Mouse (Mus musculus): ENCODE measurements around the gene Ankrd13d. TPM values are rescaled to one million over a fixed set of nuclear protein-coding genes. Genes with fewer than 3 reads are reported as not detected.

Gene Ankrd13d
- 16.3 and 23.9 TPM in 2 replicates for polyA plus RNA-seq (2014; fragmentation: Nextera tagmentation; extraction: Ambion mirVana)

GRCm38 (mm10) chr19:4282898-4283553, at the start of gene Ankrd13d:
Gene Ankrd13d, minus strand, starts transcription at chr19:4283137.
- H3K9ac ChIP-seq (ENCODE audit: low read length) = peak within 1 kb of the TSS; percentile 73
- no peaks in the 10 kb centered on the region for H3K9me3 ChIP-seq (replicated peaks; ENCODE audit: control insufficient read depth, low read length)
- peak; percentile 95 for ATAC-seq
- 1% methylated on average over 40 of the region's 50 CpGs for WGBS
- DNase-seq (ENCODE audit: low spot score) = peak; percentile 90
- H3K27me3 ChIP-seq (replicated peaks; ENCODE audit: control insufficient read depth, insufficient read depth, low read length) = no peaks in the 10 kb centered on the region
- peak within 1 kb of the TSS; percentile 27; the same call in 1 of the 2 replicates for H3K27ac ChIP-seq (ENCODE audit: low read depth, low read length)
- H3K4me2 ChIP-seq (ENCODE audit: low read length) = peak within 1 kb of the TSS; percentile 73
- H3K4me1 ChIP-seq (ENCODE audit: control insufficient read depth, insufficient read depth, low read length) = 0 out of 2 replicates have a peak, but pooled peaks cover 2% of the 10 kb centered on the region
- H3K36me3 ChIP-seq (ENCODE audit: control insufficient read depth, insufficient read depth, low read length) = peaks cover 27% of the 10 kb centered on the region
- H3K4me3 ChIP-seq (ENCODE audit: low read depth, low read length) = peak within 1 kb of the TSS; percentile 53

GRCm38 (mm10) chr19:4332653-4333052, 49.7 kb upstream of the Ankrd13d start:
- H3K36me3 ChIP-seq (ENCODE audit: control insufficient read depth, insufficient read depth, low read length) = peaks cover 34% of the 10 kb centered on the region
- peak overlapping the region; percentile 90; the same call in 1 of the 2 replicates for H3K27ac ChIP-seq (ENCODE audit: low read depth, low read length)
- H3K4me1 ChIP-seq (ENCODE audit: control insufficient read depth, insufficient read depth, low read length) = peaks cover 10% of the 10 kb centered on the region
- DNase-seq (ENCODE audit: low spot score) (peak; percentile 55), ATAC-seq (no peak)
- H3K9ac ChIP-seq (ENCODE audit: low read length) = peak overlapping the region; percentile 65
- 0% methylated on average over 4 of the region's 4 CpGs for WGBS
- H3K27me3 ChIP-seq (replicated peaks; ENCODE audit: control insufficient read depth, insufficient read depth, low read length) = no peaks in the 10 kb centered on the region
- peak overlapping the region; percentile 72 for H3K4me2 ChIP-seq (ENCODE audit: low read length)
- H3K4me3 ChIP-seq (ENCODE audit: low read depth, low read length) = peak overlapping the region; percentile 59
- no peaks in the 10 kb centered on the region for H3K9me3 ChIP-seq (replicated peaks; ENCODE audit: control insufficient read depth, low read length)

GRCm38 (mm10) chr19:4331273-4331672, 48.3 kb upstream of the Ankrd13d start:
- no peak for DNase-seq (ENCODE audit: low spot score)
- no peaks in the 10 kb centered on the region for H3K27me3 ChIP-seq (replicated peaks; ENCODE audit: control insufficient read depth, insufficient read depth, low read length)

GRCm38 (mm10) chr19:4330603-4331002, 47.7 kb upstream of the Ankrd13d start:
- Histone ChIP-seq H3K4me1 (ENCODE audit: control insufficient read depth, insufficient read depth, low read length) (peaks cover 10% of the 10 kb centered on the region), H3K36me3 (ENCODE audit: control insufficient read depth, insufficient read depth, low read length) (peaks cover 55% of the 10 kb centered on the region), H3K4me3 (ENCODE audit: low read depth, low read length) (no peak overlapping the region), H3K27me3 (replicated peaks; ENCODE audit: control insufficient read depth, insufficient read depth, low read length) (no peaks in the 10 kb centered on the region), H3K9me3 (replicated peaks; ENCODE audit: control insufficient read depth, low read length) (no peaks in the 10 kb centered on the region), H3K4me2 (ENCODE audit: low read length) (no peak overlapping the region), H3K27ac (ENCODE audit: low read depth, low read length) (no peak overlapping the region), H3K9ac (ENCODE audit: low read length) (no peak overlapping the region)
- DNase-seq (ENCODE audit: low spot score) = no peak
- no peak for ATAC-seq
- 93% methylated on average over 2 of the region's 2 CpGs for WGBS

More at GRCm38 (mm10) chr19:4331273-4331672, 48.3 kb upstream of the Ankrd13d start:
- H3K4me3 ChIP-seq (ENCODE audit: low read depth, low read length) = no peak overlapping the region
- H3K4me1 ChIP-seq (ENCODE audit: control insufficient read depth, insufficient read depth, low read length) = peaks cover 10% of the 10 kb centered on the region
- no peak overlapping the region for H3K4me2 ChIP-seq (ENCODE audit: low read length)
- no peak for ATAC-seq
- H3K36me3 ChIP-seq (ENCODE audit: control insufficient read depth, insufficient read depth, low read length) = peaks cover 48% of the 10 kb centered on the region
- no peak overlapping the region for H3K9ac ChIP-seq (ENCODE audit: low read length)
- H3K27ac ChIP-seq (ENCODE audit: low read depth, low read length) = no peak overlapping the region
- no peaks in the 10 kb centered on the region for H3K9me3 ChIP-seq (replicated peaks; ENCODE audit: control insufficient read depth, low read length)
- 92% methylated on average over 3 of the region's 3 CpGs for WGBS

GRCm38 (mm10) chr19:4328737-4329304, 45.9 kb upstream of the Ankrd13d start:
- H3K9ac ChIP-seq (ENCODE audit: low read length) = no peak overlapping the region
- H3K4me2 ChIP-seq (ENCODE audit: low read length) = no peak overlapping the region
- no peak overlapping the region for H3K27ac ChIP-seq (ENCODE audit: low read depth, low read length)
- no peak overlapping the region for H3K4me3 ChIP-seq (ENCODE audit: low read depth, low read length)
- no peaks in the 10 kb centered on the region for H3K27me3 ChIP-seq (replicated peaks; ENCODE audit: control insufficient read depth, insufficient read depth, low read length)
- peaks cover 10% of the 10 kb centered on the region for H3K4me1 ChIP-seq (ENCODE audit: control insufficient read depth, insufficient read depth, low read length)
- 93% methylated on average over 8 of the region's 8 CpGs for WGBS
- peaks cover 73% of the 10 kb centered on the region for H3K36me3 ChIP-seq (ENCODE audit: control insufficient read depth, insufficient read depth, low read length)
- no peak for ATAC-seq
- DNase-seq (ENCODE audit: low spot score) = no peak
- no peaks in the 10 kb centered on the region for H3K9me3 ChIP-seq (replicated peaks; ENCODE audit: control insufficient read depth, low read length)

- H3K9ac ChIP-seq (ENCODE audit: low read length) = no peak overlapping the region
- no peaks in the 10 kb centered on the region for H3K27me3 ChIP-seq (replicated peaks; ENCODE audit: control insufficient read depth, insufficient read depth, low read length)
- no peak overlapping the region for H3K27ac ChIP-seq (ENCODE audit: low read depth, low read length)
- peaks cover 92% of the 10 kb centered on the region for H3K36me3 ChIP-seq (ENCODE audit: control insufficient read depth, insufficient read depth, low read length)
- WGBS = 91% methylated on average over 1 of the region's 1 CpGs
- H3K4me1 ChIP-seq (ENCODE audit: control insufficient read depth, insufficient read depth, low read length) = peaks cover 3% of the 10 kb centered on the region
- DNase-seq (ENCODE audit: low spot score) = no peak
- no peaks in the 10 kb centered on the region for H3K9me3 ChIP-seq (replicated peaks; ENCODE audit: control insufficient read depth, low read length)
- H3K4me3 ChIP-seq (ENCODE audit: low read depth, low read length) = no peak overlapping the region
- no peak for ATAC-seq
- no peak overlapping the region for H3K4me2 ChIP-seq (ENCODE audit: low read length)
These were observed 43.9 kb upstream of the Ankrd13d start for GRCm38 (mm10) chr19:4326881-4327280.

- no peak for ATAC-seq
- Histone ChIP-seq H3K27ac (ENCODE audit: low read depth, low read length) (no peak overlapping the region), H3K4me2 (ENCODE audit: low read length) (no peak overlapping the region), H3K4me3 (ENCODE audit: low read depth, low read length) (no peak overlapping the region), H3K36me3 (ENCODE audit: control insufficient read depth, insufficient read depth, low read length) (peaks cover 97% of the 10 kb centered on the region), H3K9me3 (replicated peaks; ENCODE audit: control insufficient read depth, low read length) (no peaks in the 10 kb centered on the region), H3K4me1 (ENCODE audit: control insufficient read depth, insufficient read depth, low read length) (no peaks in the 10 kb centered on the region), H3K27me3 (replicated peaks; ENCODE audit: control insufficient read depth, insufficient read depth, low read length) (no peaks in the 10 kb centered on the region), H3K9ac (ENCODE audit: low read length) (no peak overlapping the region)
- 87% methylated on average over 3 of the region's 3 CpGs for WGBS
- DNase-seq (ENCODE audit: low spot score) = no peak
These were observed 43.2 kb upstream of the Ankrd13d start for GRCm38 (mm10) chr19:4326106-4326505.

- Histone ChIP-seq H3K9me3 (replicated peaks; ENCODE audit: control insufficient read depth, low read length) (no peaks in the 10 kb centered on the region), H3K27me3 (replicated peaks; ENCODE audit: control insufficient read depth, insufficient read depth, low read length) (no peaks in the 10 kb centered on the region), H3K27ac (ENCODE audit: low read depth, low read length) (no peak overlapping the region), H3K4me2 (ENCODE audit: low read length) (no peak overlapping the region), H3K36me3 (ENCODE audit: control insufficient read depth, insufficient read depth, low read length) (peaks cover 99% of the 10 kb centered on the region), H3K4me1 (ENCODE audit: control insufficient read depth, insufficient read depth, low read length) (no peaks in the 10 kb centered on the region), H3K9ac (ENCODE audit: low read length) (no peak overlapping the region), H3K4me3 (ENCODE audit: low read depth, low read length) (no peak overlapping the region)
- ATAC-seq (no peak), DNase-seq (ENCODE audit: low spot score) (no peak)
- 94% methylated on average over 3 of the region's 3 CpGs for WGBS
These were observed 39.2 kb upstream of the Ankrd13d start for GRCm38 (mm10) chr19:4322134-4322533.

- Histone ChIP-seq H3K27me3 (replicated peaks; ENCODE audit: control insufficient read depth, insufficient read depth, low read length) (no peaks in the 10 kb centered on the region), H3K4me3 (ENCODE audit: low read depth, low read length) (no peak overlapping the region), H3K9ac (ENCODE audit: low read length) (no peak overlapping the region), H3K4me2 (ENCODE audit: low read length) (no peak overlapping the region), H3K36me3 (ENCODE audit: control insufficient read depth, insufficient read depth, low read length) (peaks cover 99% of the 10 kb centered on the region), H3K4me1 (ENCODE audit: control insufficient read depth, insufficient read depth, low read length) (no peaks in the 10 kb centered on the region), H3K27ac (ENCODE audit: low read depth, low read length) (no peak overlapping the region), H3K9me3 (replicated peaks; ENCODE audit: control insufficient read depth, low read length) (no peaks in the 10 kb centered on the region)
- 100% methylated on average over 1 of the region's 1 CpGs for WGBS
- DNase-seq (ENCODE audit: low spot score) (no peak), ATAC-seq (no peak)
These were observed 38.7 kb upstream of the Ankrd13d start for GRCm38 (mm10) chr19:4321622-4322021.

Data from forebrain, embryonic 14.5 days (tissue).